Mouse (Mus musculus): ENCODE data around the gene Slc35f2.
A peak's percentile ranks its signal among the peaks of the same experiment; 100 is the strongest.

Slc35f2 gene

DNA sequence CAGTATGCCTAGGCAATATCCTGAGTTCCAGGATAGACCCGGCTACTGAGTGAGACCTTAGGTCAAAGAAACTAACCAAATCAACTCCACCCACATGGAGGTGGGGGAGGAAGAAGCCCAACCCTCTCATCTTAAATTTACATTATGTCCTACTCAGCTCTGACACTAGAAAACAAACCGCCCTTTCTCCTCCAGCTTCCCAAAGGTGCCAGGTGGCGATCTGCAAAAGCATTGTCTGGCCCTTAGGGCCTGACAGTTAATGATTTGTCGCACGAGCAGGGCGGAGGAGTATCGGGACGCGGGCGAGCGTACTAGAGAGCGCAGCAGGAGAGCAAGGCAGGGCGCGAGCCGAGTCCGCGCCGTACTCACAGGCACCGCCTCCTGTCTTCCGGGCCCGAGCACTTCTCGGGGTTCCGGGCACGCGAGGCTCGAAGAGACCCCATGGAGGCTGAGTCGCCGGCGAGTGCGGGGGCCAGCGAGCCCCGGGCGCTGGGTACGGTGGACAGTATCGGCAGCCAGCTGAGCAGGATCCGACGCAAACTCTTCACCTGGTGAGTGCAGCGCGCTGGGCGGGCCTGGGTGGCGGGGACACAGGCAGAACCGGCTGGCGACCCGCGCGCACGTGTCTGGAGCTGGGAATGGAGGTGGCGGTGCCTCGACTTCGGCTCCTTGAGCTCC lies at the start of gene Slc35f2:
Gene Slc35f2 (plus strand): TSS at position 195 of the 678 bp plus-strand sequence.
- DNase-seq, result peak; percentile 42 to 55

DNA sequence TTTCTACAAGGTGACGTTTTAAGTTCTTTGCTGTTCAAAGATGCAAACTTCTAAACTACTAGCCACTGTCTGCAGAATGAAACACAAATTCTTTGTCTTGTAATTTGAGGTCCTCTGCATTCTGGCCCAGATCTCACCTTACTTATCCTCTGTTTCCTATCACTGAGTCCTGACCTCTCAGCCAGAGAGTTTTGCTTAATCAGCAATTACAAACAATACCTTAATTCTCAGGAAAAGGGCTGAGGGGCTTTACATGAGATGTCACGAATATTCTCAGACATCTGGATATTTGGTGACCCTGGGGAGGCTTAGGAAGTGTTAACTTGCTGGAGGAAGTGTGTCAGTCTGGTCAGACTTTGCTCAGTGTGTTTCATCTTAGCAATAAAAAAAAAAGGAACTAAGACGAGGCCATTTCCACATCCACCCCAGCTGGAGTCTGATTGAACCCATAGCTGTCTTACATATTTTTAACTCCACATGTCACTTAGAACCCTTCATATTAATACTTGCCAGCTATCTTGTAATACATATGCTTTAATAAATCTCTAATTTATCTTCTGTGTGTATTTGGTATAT lies 30.4 kb upstream of the Slc35f2 start:
- peak; percentile 2 to 4 for DNase-seq

DNA sequence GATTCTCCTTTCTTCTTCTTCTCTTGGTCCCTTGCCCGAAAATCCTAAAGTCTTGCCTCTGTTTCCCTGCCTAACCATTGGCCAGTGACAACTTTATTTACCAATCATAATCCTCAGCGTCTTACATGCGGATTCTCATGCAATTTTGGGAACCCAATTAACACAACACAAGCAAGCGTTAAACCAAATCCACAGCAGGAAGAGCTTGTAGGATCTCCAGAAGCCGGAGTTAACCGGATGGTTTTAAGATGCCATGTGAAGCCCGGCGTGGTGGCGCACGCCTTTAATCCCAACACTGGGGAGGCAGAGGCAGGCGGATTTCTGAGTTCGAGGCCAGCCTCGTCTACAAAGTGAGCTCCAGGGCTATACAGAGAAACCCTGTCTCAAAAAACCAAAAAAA lies 20.9 kb upstream of the Slc35f2 start:
- no peak for DNase-seq

DNA sequence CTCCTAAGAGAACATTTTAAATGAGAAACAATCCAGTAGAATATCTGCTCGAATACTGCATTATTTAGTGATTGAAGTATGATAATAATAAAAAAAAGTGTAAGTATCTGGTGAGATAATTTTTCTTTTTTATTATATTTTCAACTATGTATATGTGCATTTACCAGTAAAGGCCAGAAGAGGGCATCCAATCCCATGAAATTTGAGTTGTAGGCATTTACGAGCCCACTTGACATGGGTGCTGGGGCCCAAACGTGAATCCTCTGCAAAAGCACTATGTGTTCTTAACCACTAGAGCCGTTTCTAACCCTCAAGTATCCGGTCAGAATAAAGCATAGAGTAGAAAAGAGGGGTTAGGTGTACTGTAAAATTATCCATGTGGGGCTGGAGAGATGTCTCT lies 20.4 kb upstream of the Slc35f2 start:
- DNase-seq, result no peak

DNA sequence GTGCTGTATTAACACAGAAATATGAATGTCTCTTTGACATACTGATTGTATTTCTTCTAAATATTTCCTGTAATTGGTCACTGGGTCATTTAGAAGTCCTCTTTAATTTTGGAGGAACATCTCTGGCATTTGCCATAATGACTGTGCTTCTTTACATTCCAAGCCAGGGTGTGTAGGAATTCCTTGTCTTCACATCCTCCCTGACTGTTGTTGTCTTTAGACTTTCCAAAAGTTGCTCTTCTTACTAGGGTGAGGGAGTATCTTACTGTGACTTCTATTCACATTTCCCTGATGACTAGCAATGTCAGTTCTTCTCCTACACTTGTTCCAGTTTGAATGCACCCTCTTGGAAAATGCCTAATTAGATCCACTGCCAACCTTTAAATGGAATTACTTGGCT lies 16.5 kb upstream of the Slc35f2 start:
- no peak for DNase-seq

DNA sequence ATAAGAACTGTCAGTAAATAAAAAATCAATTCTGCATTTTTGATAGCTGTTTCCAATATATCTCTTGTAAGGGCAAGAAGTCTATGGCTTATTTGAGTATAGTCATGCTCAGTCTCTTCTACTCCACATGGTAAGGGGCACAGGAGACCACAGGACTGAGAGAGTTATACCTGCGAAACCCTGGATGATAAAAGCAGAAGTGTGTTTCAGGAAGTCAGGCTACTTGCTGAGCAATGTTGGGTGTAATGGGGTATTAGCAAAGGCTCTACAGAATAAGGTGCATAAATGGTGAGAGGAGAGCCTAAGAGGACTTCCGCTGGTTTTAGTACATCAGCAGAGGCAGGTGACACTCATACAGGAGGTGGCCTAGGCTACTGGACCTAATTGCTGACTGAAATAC lies 13.2 kb upstream of the Slc35f2 start:
- no peak for DNase-seq

DNA sequence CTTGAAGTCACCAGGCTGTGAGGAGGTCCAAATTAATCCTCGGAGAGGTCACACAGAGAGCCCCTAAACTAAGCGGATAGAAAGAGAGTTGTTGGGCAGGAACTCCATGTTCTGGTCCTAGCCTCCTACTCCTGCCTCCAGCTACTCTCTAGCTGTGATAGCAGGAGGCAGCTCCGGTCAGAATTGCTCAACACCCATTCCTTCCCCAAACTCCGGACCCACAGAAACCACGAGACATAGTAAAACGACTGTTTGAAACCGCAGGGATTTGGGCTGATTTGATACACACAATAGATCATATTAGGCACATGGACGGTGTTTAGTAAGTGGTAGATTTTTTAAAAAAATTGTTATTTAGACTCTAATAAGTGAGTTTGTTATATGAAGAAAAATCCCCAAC lies 6.6 kb upstream of the Slc35f2 start:
- DNase-seq, result no peak

DNA sequence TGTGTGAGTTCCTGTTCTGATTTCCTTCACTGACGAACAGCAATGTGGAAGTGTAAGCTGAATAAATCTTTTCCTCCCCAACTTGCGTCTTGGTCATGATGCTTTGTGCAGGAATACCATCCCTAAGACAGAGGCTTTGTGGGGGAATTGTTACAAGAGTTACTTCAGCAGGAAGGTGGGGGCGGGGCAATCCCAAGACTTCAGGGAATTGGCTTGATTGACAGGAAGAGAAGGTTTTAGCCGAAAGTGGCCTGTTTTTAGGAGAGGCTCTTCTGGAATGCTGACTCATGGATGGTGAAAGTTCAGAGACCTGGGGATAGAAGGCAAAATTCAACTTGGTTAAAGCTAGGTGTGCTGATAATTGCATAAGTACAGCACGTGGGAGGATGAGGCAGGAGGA lies 2.9 kb upstream of the Slc35f2 start:
- no peak for DNase-seq

DNA sequence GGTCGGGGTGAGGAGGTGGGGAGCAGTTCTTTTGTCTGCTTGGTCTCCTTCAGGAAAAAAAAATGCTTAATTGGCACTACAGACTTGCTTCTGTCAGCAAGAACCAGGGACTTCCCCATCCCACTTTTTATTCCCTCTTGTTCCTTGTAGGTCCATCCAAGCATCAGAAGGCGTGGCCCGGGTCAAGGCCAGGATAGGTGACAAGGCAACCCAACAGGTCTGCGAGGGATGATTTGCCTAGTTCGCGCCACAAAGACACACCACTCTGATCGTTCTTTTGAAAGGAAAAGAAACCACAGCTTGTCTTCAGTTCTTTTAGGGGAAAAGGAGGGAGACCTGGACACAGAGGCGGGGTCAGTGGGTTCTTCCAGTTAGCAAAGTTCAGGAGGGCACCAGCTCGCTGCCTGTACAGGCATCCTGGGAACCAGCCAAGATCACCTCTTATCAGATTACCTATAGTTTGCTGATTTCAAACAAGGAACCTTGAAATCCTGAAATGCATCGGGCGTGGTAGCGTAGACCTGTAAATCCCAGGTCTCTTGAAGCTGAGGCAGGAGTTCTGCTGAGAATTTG lies 481 bp upstream of the Slc35f2 start:
- DNase-seq, result no peak

DNA sequence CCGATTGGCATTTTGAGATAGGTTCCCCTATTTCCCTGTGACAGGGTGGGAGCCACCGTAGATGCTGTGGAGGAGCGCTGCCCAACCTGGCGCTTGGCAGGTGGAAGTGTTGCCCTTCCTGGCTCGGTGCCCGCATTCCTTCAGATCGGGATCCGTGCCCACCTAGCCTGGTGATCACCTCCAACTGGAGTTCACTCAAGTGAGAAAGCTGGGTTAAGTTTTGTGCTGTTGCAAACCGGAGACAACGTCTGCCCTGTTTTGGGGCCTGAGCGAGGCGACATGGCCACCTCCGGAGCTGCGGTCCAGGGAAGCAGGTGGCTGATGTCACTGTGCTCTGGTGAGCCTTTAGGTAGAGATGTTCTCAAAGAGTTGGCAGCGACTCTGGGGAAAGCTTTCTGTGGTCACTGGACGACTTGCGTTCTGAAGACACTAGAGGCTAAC lies 803 bp downstream of the Slc35f2 start:
- DNase-seq, result peak; percentile 9 to 10

DNA sequence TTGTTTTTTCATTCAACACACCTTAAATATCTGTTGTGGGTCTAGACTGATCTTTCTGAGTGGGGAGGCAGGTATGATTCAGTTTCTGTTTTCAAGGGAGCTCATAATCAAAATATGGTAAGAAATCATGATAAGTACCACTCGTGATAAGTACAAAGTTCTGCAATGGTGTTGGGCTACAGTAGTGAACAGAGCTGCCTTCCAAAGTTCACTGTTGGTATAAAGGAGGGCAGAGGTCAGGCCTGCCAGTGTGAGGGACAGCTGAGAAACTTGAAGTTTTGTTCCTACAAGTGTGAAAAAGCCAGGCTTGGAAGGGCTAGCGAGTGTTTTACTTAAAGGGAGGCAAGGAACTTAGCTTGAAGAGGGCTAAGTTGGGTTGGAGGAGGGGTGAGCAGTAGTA lies 4.2 kb downstream of the Slc35f2 start:
- no peak for DNase-seq

DNA sequence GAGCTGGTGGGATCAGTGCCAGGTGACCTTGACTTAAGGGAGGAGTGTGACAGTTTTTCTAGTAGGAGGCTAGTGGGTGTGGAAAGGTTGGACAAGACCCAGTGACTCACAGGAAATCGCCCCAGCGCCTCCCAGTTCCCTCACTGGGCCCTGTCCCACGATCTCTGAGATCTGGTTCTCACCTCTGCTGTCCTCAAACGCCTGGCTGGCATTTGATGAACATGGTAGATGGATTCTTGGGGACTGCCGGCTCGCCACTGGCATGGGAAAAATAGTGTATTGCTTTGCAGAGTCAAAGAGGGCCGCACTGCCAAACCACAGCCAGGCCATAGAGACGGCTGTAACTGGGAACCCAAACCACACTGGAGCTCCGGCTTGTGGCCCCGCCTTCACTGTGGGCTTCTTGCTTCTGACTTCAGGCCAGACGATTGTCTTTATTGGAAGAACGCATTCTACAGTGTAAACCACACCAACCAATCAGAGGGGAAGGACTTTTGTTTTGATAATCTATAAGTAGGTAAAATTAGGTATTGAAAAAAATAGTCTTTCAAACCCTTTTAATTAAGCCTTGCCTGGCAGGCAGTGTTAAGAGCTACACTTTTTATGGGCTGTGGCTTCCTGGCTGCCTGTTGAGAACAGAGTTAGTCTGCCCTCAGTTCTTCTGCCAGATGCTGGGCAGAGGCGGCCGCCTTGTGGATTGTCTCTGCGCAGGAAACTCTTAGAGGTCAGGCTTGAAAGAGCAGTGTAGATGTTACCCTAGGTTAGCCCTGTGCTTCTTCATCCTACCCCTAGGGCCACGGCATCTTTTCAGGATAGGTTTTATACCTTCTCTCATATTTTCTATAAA lies 15.4 kb downstream of the Slc35f2 start:
- no peak for DNase-seq

DNA sequence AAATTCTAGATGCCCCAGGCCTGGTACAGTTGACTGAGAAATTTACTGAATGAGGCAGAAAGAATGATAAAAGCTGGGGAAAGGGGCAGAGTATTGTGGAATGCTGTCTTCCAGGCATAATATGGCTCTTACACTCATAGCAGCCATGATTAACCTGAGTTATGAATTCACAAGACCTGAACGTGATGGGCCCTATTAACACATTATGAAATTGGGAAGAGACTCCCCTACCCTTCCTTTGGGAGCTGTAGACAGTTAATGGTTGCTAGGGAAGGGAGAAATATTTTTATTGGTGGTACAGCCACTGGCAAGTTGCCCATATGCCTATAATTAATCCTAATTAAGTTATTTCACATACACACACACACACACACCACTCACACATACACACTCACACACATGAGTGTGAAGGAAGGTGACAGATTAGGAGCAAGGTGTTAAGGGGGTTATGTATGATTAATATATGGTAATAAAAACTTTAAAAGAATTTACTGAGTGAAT lies 22.5 kb downstream of the Slc35f2 start:
- DNase-seq, result no peak

DNA sequence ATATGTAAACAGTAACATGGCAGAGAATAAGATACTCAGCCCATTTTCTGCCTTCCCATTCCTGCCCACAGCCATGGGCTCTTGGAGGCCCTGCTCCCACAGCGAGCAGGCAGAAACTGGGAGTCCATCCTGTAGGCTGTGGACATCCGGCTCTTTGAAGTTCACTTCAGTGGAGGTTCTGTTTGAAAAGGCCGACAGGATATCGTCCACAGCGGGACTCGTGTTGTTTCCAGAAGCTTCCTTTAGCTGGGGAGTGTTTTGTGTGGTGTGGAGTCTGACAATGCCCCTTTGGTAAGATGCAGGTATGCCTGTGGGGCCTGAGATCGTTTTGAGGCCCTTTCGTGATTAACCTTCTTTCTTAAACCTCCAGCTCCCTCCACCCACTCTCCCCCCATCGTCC lies 23.2 kb downstream of the Slc35f2 start:
- DNase-seq, result no peak

DNA sequence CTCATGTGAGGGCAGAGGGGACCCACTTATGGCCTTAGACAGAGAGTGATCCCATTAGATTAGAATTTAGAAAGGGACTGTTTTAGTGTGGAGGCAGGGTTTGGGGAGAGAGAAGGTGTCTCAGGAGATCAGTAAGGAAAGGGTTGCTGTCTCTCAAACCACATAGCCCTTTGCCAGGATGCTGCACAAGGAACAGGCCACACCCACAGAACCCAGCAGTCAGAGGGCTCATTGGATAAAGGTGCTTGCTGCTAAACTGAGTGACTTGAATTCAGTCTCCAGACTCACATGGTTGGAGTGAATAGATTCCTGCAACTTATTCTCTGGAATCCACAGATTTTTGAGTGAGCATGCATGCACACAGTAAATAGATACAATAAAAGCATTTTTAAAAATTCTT lies 24.0 kb downstream of the Slc35f2 start:
- DNase-seq, result no peak

DNA sequence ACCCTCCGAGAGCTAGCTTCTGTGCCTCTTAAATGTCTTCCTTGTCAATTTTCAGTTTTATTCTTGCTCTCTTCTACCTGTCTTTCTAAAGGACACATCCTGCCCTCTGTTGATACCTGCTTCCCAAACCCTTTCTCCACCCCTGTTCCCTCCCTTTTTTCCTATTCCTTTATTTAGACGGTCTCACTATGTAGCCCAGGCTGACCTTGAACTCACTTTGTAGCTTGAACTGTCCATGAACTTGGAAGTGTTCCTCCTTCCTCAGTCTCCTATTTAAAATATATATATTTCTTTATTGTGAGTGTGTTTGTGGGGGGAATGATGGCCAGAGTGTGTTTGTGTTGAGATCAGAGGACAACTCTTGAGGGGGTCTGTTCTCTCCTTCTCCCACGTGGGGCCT lies 25.0 kb downstream of the Slc35f2 start:
- no peak for DNase-seq

DNA sequence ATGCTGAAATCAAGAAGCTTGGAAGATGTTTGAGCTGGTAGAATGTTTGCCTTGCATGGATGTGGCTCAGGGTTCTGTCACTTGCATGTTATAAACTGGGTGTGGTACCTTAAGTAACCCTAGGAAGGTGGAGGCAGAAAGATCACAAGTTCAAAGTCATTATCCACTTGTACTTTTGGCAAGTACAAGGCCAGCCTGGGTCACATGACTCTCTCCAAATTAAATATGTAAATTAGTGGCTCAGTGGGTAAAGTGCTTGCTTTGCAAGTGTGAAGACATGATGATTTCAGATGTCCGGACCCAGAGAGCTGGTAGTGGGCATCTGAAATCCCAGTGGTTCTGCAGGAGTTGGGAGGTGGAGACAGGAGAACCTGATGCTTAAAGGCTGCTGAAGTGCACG lies 25.8 kb downstream of the Slc35f2 start:
- DNase-seq, result no peak

DNA sequence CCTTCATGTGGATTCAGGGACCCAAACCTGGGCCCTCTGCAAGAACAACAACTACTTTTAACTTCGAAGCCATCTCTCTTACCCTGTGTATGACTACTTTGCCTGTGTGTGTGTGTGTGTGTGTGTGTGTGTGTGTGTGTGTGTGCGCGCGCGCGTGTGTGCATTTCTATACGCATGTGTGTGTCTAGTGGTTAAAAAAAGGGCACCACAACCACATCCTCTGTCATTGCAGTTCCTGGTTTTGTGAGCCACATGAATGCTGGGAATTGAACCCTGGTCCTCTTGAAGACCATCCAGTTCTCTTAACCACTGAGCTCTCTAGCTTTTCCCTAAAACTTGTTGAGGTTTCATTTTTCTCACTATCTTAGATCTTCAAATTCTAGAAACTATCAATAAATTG lies 31.6 kb downstream of the Slc35f2 start:
- no peak for DNase-seq

DNA sequence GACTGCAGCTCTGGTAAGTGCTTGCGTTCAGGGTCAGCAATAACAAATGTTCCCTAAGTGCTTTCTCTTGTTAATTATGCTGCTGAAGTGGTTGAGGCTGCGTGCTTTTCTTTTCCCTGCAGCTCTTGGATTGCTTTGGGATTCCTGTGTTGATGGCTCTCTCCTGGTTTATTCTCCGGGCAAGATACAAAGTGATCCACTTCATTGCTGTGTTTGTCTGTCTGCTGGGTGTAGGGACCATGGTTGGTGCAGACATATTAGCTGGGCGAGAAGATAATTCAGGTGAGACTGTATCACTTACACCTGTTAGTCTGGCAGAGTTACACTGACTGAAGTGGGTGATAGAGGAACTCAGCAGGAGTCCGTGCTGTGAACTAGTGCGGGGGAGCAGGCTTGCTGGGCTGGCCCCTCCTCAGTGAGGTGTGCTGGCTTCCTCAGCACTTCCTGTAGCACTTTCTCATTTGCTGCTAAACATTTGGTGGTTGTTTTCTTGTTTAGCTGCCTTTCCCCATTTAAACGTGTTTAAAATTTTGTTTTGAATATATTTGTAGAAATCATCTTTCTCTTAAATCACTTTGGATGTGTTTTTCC lies 35.3 kb downstream of the Slc35f2 start:
- no peak for DNase-seq

DNA sequence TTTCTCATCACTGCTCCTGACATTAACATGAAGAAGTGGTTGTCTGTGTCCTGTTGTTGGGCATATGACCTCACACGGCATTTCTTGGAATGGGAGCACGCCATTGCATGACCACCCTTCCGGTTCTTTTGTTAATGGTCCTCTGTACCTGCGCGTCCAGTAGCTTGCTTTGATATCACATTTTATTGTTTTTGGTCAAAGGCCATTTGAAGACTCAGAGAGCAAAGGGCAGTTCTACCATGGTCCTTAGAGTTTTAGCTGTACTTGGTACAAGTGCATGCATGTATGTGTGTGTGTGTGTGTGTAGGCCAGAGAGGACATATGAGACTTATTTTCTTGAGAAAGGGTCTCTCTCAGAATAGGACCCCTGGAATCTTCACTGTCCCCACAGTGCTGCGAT lies 42.1 kb downstream of the Slc35f2 start:
- no peak for DNase-seq

DNA sequence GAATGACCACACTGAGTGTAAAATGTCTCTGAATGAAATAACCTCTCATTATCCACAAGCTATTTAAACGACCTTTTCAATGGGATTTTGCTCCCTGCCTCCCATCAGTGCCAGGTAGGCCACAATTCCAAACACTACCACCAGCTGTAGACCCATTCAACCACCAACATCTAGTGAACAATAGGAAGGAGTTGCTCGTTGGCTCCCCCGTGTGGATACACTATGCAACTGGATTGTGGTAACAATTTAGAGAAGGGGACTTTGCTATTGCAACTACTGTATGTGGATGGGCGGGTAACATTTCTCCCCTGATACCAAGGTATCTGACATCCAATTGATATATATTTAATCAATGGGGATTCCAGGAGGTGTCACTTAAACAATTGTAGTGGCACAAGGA lies 47.4 kb downstream of the Slc35f2 start:
- peak; percentile 75 for DNase-seq

DNA sequence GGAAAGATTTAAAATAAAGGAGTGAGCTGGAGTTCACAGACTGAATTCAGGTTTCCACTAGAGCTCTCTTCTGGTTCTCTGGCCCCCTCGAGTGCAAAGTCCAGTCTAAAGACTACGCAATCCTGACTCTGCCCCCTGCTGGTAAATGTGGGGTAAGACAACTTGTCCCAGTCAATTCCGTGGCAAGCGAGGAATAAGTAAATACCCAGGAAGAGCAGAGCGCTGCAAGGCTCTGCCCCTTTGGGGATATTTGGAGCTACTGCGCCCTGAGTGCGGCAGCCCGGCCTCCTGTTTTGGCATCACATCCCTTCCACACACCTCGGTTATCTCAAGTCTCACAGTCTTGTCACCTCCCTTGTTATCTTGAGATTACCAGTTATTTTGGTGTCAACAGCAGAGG lies 54.0 kb downstream of the Slc35f2 start:
- peak; percentile 10 for DNase-seq
